Mouse (Mus musculus): ENCODE results near the gene Krtap15. TPM values are rescaled to one million over a fixed set of nuclear protein-coding genes. Genes with fewer than 3 reads are reported as not detected.

The Krtap15 gene
- total RNA-seq (2021) = not detected

DNA sequence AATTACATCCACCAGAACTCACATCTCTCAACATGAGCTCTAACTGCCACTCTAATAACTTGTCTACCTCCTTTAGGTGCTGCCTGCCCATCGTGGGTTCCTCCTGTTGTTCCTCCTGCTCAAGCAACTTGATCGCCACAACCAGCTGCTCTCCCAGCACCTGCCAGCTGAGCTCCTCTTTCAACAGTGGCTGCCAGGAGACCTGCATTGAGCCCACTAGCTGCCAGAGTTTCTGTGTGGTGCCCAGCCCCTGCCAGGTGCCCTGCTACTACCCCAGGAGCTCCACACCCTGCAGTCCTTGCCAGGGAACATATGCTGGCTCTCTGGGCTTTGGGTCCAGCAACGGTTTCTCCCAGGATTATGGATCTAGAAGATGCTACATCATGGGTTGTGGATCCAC, at the start of gene Krtap15:
TSS of gene Krtap15 (plus strand) at position 150 of the 400 bp plus-strand sequence.
- DNase-seq = no peak

DNA sequence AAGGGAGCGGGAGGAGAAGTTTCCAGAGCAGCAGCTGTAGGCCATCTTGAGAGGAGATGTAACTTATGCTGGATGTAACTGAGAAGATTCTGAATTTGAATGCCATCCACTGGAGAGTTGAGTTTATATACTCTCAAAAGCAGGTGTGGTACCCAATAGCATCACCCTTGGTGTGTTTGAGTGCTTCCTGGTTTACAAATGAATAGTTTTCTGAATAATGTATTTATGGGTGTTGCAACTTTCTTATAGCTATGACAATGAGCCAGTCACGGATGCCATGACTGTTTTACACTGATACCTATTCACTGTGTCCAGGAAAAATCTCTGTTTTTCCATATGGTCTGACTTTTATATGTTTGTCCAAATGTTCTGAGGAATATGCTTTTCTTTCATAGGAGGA, 45.9 kb upstream of the Krtap15 start, which contains the start of gene 2310057N15Rik:
TSS of gene 2310057N15Rik (minus strand) at position 101 of the 400 bp plus-strand sequence.
- no peak for DNase-seq

DNA sequence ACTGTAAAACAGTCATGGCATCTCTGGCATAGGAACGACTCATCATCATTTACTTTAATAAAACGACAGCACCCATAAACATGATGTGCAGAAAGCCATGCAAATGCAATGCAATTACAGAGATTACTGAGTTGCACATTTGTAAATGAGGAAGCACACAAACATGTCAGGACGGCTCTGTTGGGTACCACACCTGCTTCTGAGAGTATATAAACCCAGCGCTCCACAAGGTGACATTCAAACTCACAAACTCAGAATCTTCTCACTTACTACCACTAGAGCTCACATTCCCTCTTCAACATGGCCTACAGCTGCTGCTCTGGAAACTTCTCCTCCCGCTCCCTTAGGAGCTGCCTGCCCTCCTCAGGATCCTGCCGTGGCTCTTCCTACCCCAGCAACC, 42.4 kb upstream of the Krtap15 start, which contains the start of gene Gm5965:
TSS of gene Gm5965 (plus strand) at position 301 of the 400 bp plus-strand sequence.
- DNase-seq = no peak

DNA sequence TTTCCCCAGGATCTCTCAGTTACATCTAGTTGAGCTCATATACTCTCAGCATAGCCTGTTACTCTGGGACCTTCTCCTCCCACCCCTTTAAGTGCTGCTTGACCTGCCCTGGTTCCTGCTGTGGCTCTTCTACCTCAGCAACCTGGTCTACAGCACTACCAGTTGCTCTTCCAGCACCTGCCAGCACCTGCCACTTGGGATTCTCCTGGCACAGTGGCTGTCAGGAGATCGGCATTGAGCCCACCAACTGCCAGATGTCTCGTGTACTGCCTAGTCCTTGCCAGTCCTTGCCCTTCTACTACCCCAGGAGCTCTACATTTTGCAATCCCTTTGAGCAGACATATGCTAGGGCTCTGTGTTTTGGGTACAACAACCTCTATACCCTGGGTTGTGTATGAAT, 33.2 kb upstream of the Krtap15 start:
- DNase-seq = no peak

DNA sequence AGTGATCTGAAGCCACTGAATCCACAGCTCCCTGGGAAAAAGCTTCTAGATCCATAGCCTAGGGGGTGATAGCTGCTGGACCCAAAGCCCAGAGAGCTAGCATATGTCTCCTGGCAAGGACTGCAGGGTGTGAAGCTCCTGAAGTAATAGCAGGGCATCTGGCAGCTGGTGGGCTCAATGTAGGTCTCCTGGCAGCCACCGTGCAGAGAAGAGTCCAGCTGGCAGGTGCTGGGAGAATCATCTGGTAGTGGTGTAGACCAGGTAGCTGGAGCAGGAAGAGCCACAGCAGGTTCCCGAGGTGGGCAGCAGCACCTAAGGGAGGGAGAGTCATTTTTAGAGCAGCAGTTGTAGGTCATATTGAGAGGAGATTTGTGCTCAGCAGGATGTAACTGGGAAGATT, 8.2 kb upstream of the Krtap15 start, which contains the start of gene Gm20741:
TSS of gene Gm20741 (minus strand) at position 394 of the 400 bp plus-strand sequence.
- DNase-seq = no peak

DNA sequence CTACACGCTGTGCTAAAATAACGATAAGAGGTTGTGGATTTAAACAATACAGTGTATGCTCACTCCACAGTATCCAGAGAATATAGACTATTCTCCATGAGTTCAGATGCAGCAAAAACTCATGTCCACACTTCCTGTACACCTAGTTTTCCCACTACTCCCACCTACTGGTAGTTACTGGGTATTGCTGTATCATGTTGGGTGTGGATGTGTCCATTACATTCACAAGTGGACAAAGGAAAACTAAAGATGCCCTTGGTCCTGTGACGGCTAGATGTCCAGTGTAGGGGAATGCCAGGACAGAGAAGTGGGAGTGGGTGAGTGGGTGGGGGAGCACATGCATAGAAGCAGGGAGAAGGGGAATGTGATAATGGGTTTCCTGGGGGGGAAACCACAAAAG, 3.7 kb downstream of the Krtap15 start:
- no peak for DNase-seq

DNA sequence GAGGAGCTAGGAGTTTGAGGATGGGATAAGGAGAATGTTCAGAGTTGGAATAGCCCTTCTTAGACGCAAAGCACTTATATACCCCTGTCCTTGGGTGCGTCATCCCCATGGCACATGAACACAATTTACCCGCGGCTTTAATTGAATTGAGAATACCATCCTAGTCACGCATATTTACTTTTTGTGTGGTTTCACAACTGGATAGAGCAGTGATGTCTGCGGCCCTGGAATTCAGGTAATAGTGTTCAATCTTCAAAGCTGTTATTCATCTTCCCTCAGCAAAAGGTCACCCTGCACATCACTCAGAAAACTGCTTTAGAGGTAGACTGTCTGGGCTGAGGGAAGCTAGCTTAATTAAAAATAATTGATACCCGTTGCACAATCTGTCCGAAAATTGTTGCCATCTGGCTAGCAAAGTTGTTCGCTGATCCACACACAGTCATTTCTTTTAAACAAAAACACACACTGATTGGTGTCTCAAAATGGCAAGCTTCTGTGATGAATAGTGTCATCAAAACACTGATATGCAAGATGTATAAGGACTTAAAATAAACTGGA, 6.2 kb downstream of the Krtap15 start, which contains the start of gene Krtap14:
TSS of gene Krtap14 (minus strand) at position 51 of the 558 bp plus-strand sequence.
- peak in 1 of 2 experiments; percentile 11 for DNase-seq

GRCm38 (mm10) chr16:88826978-88827377, 7.0 kb downstream of the Krtap15 start:
- DNase-seq = no peak

- no peak for DNase-seq
These were observed 27.3 kb downstream of the Krtap15 start for GRCm38 (mm10) chr16:88847363-88847762.

GRCm38 (mm10) chr16:88848558-88848957, 28.5 kb downstream of the Krtap15 start:
- no peak for DNase-seq

DNA sequence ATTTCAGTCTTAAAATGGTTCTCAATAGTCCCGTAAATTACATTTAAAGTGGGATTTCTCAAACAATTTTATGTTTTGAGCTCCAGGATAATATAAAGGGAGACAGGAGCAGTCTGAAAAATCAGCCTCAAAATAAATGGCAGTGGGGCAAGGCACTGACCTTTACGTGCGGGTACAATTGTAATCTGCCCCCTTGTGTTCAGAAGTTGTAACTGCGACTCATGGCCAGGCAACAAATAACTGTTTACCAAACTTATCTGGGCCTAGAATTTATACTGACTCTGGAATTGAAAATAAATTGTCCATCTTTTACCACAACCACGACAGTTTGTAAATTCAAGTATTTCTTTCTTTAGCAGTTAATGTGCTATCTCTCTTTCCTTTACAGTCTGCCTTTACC, 31.4 kb downstream of the Krtap15 start:
- DNase-seq = no peak

- no peak for DNase-seq
These were observed 44.9 kb downstream of the Krtap15 start for GRCm38 (mm10) chr16:88864887-88865407.

GRCm38 (mm10) chr16:88869311-88869710, 49.3 kb downstream of the Krtap15 start, which contains the start of gene Krtap19-1:
Krtap19-1 (minus strand) TSS chr16:88869411.
- no peak for DNase-seq

- no peak for DNase-seq
These were observed 54.2 kb downstream of the Krtap15 start, which contains the start of gene Krtap19-2 for GRCm38 (mm10) chr16:88874169-88874568. Krtap19-2 (minus strand) TSS chr16:88874269.

GRCm38 (mm10) chr16:88877938-88878337, 57.9 kb downstream of the Krtap15 start, which contains the start of gene Krtap19-3:
Krtap19-3 (minus strand) TSS chr16:88878038.
- DNase-seq = no peak

Other genes starting within 250 kb of the Krtap15 start
- gene Krtap24-1, start 207.9 kb upstream of the Krtap15 start, total RNA-seq (2021) = not detected
- not detected for gene 2310079G19Rik, start 192.5 kb upstream of the Krtap15 start, total RNA-seq (2021)
- not detected for gene Krtap26-1, start 172.4 kb upstream of the Krtap15 start, total RNA-seq (2021)
- not detected for gene Krtap27-1, start 148.5 kb upstream of the Krtap15 start, total RNA-seq (2021)
- not detected for gene 2310061N02Rik, start 112.3 kb upstream of the Krtap15 start, total RNA-seq (2021)
- not detected for gene Krtap13-1, start 91.4 kb upstream of the Krtap15 start, total RNA-seq (2021)
- gene Krtap13, start 68.6 kb upstream of the Krtap15 start, total RNA-seq (2021) = not detected
- gene 2310034C09Rik, start 61.4 kb upstream of the Krtap15 start, total RNA-seq (2021) = not detected
- not detected for gene 2310057N15Rik, start 46.0 kb upstream of the Krtap15 start, total RNA-seq (2021)
- gene Gm5965, start 42.3 kb upstream of the Krtap15 start, total RNA-seq (2021) = not detected
- not detected for gene Gm20741, start 8.0 kb upstream of the Krtap15 start, total RNA-seq (2021)
- gene Krtap14, start 5.9 kb downstream of the Krtap15 start, total RNA-seq (2021) = not detected
- gene Krtap19-1, start 49.2 kb downstream of the Krtap15 start, total RNA-seq (2021) = not detected
- gene Krtap19-2, start 54.1 kb downstream of the Krtap15 start, total RNA-seq (2021) = not detected
- gene Krtap19-3, start 57.8 kb downstream of the Krtap15 start, total RNA-seq (2021) = not detected
- not detected for gene Krtap19-4, start 64.9 kb downstream of the Krtap15 start, total RNA-seq (2021)
- gene Krtap19-5, start 76.2 kb downstream of the Krtap15 start, total RNA-seq (2021) = not detected
- not detected for gene Krtap19-9b, start 112.0 kb downstream of the Krtap15 start, total RNA-seq (2021)
- not detected for gene Krtap16-3, start 142.7 kb downstream of the Krtap15 start, total RNA-seq (2021)
- not detected for gene Krtap22-2, start 190.5 kb downstream of the Krtap15 start, total RNA-seq (2021)
- not detected for gene Gm10229, start 195.1 kb downstream of the Krtap15 start, total RNA-seq (2021)
- gene Krtap6-1, start 211.5 kb downstream of the Krtap15 start, total RNA-seq (2021) = not detected
- gene Gm10228, start 221.3 kb downstream of the Krtap15 start, total RNA-seq (2021) = not detected
- not detected for gene Krtap6-5, start 227.7 kb downstream of the Krtap15 start, total RNA-seq (2021)
- not detected for gene 1110025L11Rik, start 243.8 kb downstream of the Krtap15 start, total RNA-seq (2021)

All from layer of hippocampus, postnatal 36 days (tissue).